Mouse (Mus musculus) midbrain, embryonic 16.5 days (tissue): ENCODE results near the gene Gjd2. TPM values are rescaled to one million over a fixed set of nuclear protein-coding genes. Genes with fewer than 3 reads are reported as not detected.

ENCODE experiments used
- ATAC-seq: fragments of 200-750 bp; cut with Nextera tagmentation; 2 replicates; pipeline ENCODE4 v1.8.0; 2017; ENCODE audit warnings: moderate TSS enrichment
- H3K27ac ChIP-seq: fragments of 300-500 bp; sonication (generic); 2 replicates; pipeline ENCODE4 v1.5.1; 2014; ENCODE audit warnings: mild to moderate bottlenecking, low read length, mixed read lengths
- H3K27me3 ChIP-seq: fragments of 300-500 bp; sonication (generic); 2 replicates; pipeline ENCODE4 v1.6.1; 2014; ENCODE audit warnings: low read depth, low read length, mixed read lengths; ENCODE audit not compliant: control insufficient read depth, insufficient read depth
- H3K36me3 ChIP-seq: fragments of 300-500 bp; sonication (generic); 2 replicates; pipeline ENCODE4 v1.6.1; 2014; ENCODE audit warnings: mild to moderate bottlenecking, low read length, moderate library complexity, mixed read lengths; ENCODE audit not compliant: control insufficient read depth, insufficient read depth
- H3K4me1 ChIP-seq: fragments of 300-500 bp; sonication (generic); 2 replicates; pipeline ENCODE4 v1.6.1; 2014; ENCODE audit warnings: mild to moderate bottlenecking, low read length, mixed read lengths; ENCODE audit not compliant: control insufficient read depth, insufficient read depth
- H3K4me2 ChIP-seq: fragments of 300-500 bp; sonication (generic); 2 replicates; pipeline ENCODE4 v1.6.1; 2014; ENCODE audit warnings: mild to moderate bottlenecking, low read length, mixed read lengths
- H3K4me3 ChIP-seq: fragments of 300-500 bp; sonication (generic); 2 replicates; pipeline ENCODE4 v1.5.1; 2014; ENCODE audit warnings: low read depth, mild to moderate bottlenecking, low read length, moderate library complexity, mixed read lengths
- H3K9ac ChIP-seq: fragments of 300-500 bp; sonication (generic); 2 replicates; pipeline ENCODE4 v1.6.1; 2014; ENCODE audit warnings: low read depth, low read length, mixed read lengths
- H3K9me3 ChIP-seq: fragments of 300-500 bp; sonication (generic); replicated peaks from 2 replicates; pipeline ENCODE4 v1.6.1; 2014; ENCODE audit warnings: mild to moderate bottlenecking, low read length, mixed read lengths; ENCODE audit not compliant: control insufficient read depth, poor library complexity, severe bottlenecking
- WGBS: fragments of 180-500 bp; shearing (Covaris S2); extraction: QIAGEN DNeasy Blood & Tissue Kit; methylation state at CpG from one replicate; pipeline ENCODE4 v1.1.7; 2014; 5-methylcytosine and 5-hydroxymethylcytosine counted together
- polyA plus RNA-seq: library from polyadenylated mRNA; unstranded; fragments of >200 nt; fragmentation: Nextera tagmentation; extraction: Ambion mirVana; gene quantifications from 2 replicates; pipeline ENCODE4 v1.2.1, GENCODE M21; 2015

Gjd2 gene
- polyA plus RNA-seq, 1 experiment from 2014 or later, result 11.9 TPM

- Histone ChIP-seq H3K9me3 (no peaks in the 10 kb centered on the region), H3K4me3 (no peak overlapping the region), H3K27ac (no peak overlapping the region), H3K4me1 (no peaks in the 10 kb centered on the region), H3K9ac (no peak overlapping the region), H3K36me3 (no peaks in the 10 kb centered on the region), H3K27me3 (no peaks in the 10 kb centered on the region), H3K4me2 (no peak overlapping the region)
- ATAC-seq, result no peak
- WGBS, result 92% methylated on average over 7 of the region's 7 CpGs
These were observed 37.9 kb upstream of the Gjd2 start for GRCm38 (mm10) chr2:114051111-114051870.

- H3K4me3 ChIP-seq, result no peak overlapping the region
These were observed 36.7 kb upstream of the Gjd2 start for GRCm38 (mm10) chr2:114050150-114050549.

GRCm38 (mm10) chr2:114049372-114049771 lies 36.0 kb upstream of the Gjd2 start:
- Histone ChIP-seq H3K27ac (no peak overlapping the region), H3K9ac (no peak overlapping the region), H3K4me3 (no peak overlapping the region), H3K4me1 (no peaks in the 10 kb centered on the region), H3K4me2 (no peak overlapping the region), H3K9me3 (no peaks in the 10 kb centered on the region), H3K36me3 (no peaks in the 10 kb centered on the region), H3K27me3 (no peaks in the 10 kb centered on the region)
- ATAC-seq, result no peak
- WGBS, result 96% methylated on average over 7 of the region's 7 CpGs

More at GRCm38 (mm10) chr2:114050150-114050549, 36.7 kb upstream of the Gjd2 start:
- H3K9ac ChIP-seq, result no peak overlapping the region
- H3K27ac ChIP-seq, result no peak overlapping the region
- H3K27me3 ChIP-seq, result no peaks in the 10 kb centered on the region
- H3K4me1 ChIP-seq, result no peaks in the 10 kb centered on the region
- WGBS, result 93% methylated on average over 7 of the region's 7 CpGs
- H3K36me3 ChIP-seq, result no peaks in the 10 kb centered on the region
- ATAC-seq, result no peak
- H3K9me3 ChIP-seq, result no peaks in the 10 kb centered on the region
- H3K4me2 ChIP-seq, result no peak overlapping the region

- Histone ChIP-seq H3K4me1 (no peaks in the 10 kb centered on the region), H3K9me3 (no peaks in the 10 kb centered on the region), H3K4me2 (no peak overlapping the region), H3K27ac (no peak overlapping the region), H3K27me3 (no peaks in the 10 kb centered on the region), H3K4me3 (no peak overlapping the region), H3K9ac (no peak overlapping the region), H3K36me3 (no peaks in the 10 kb centered on the region)
- ATAC-seq, result no peak
- WGBS, result 93% methylated on average over 5 of the region's 5 CpGs
These were observed 34.7 kb upstream of the Gjd2 start for GRCm38 (mm10) chr2:114047960-114048611.

- Histone ChIP-seq H3K4me2 (no peak overlapping the region), H3K4me3 (no peak overlapping the region), H3K9me3 (no peaks in the 10 kb centered on the region), H3K27me3 (no peaks in the 10 kb centered on the region), H3K9ac (no peak overlapping the region), H3K36me3 (no peaks in the 10 kb centered on the region), H3K4me1 (no peaks in the 10 kb centered on the region), H3K27ac (no peak overlapping the region)
- no peak for ATAC-seq
- 93% methylated on average over 5 of the region's 5 CpGs for WGBS
These were observed 32.8 kb upstream of the Gjd2 start for GRCm38 (mm10) chr2:114046151-114046664.

- Histone ChIP-seq H3K27ac (no peak overlapping the region), H3K27me3 (no peaks in the 10 kb centered on the region), H3K36me3 (no peaks in the 10 kb centered on the region), H3K9ac (no peak overlapping the region), H3K4me2 (no peak overlapping the region), H3K4me1 (no peaks in the 10 kb centered on the region), H3K9me3 (no peaks in the 10 kb centered on the region), H3K4me3 (no peak overlapping the region)
- ATAC-seq, result no peak
- 79% methylated on average over 2 of the region's 2 CpGs for WGBS
These were observed 24.5 kb upstream of the Gjd2 start for GRCm38 (mm10) chr2:114037926-114038325.

DNA sequence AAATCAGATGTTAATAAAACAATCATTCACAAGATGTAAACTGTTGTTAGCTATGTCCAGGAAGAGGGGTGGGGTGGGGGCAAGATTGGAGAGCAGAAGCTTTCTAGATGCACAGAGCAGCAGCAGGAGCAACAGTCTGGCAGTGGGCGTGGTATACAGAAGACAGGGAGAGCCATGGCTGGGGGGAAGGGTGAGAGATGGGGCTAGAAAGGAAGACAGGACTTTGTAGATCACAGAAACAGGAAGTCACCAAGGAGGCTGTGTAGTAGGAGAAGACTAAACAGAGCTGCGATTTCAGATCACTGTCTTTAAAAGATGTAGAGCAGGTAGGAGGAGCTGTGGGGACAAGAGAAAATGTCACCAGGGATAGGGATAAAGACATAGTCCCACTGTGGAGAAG lies 18.8 kb upstream of the Gjd2 start:
- Histone ChIP-seq H3K27me3 (no peaks in the 10 kb centered on the region), H3K4me1 (no peaks in the 10 kb centered on the region), H3K9me3 (no peaks in the 10 kb centered on the region), H3K4me3 (no peak overlapping the region), H3K4me2 (no peak overlapping the region), H3K9ac (no peak overlapping the region), H3K36me3 (no peaks in the 10 kb centered on the region), H3K27ac (no peak overlapping the region)
- WGBS, result 69% methylated on average over 2 of the region's 2 CpGs
- ATAC-seq, result no peak

DNA sequence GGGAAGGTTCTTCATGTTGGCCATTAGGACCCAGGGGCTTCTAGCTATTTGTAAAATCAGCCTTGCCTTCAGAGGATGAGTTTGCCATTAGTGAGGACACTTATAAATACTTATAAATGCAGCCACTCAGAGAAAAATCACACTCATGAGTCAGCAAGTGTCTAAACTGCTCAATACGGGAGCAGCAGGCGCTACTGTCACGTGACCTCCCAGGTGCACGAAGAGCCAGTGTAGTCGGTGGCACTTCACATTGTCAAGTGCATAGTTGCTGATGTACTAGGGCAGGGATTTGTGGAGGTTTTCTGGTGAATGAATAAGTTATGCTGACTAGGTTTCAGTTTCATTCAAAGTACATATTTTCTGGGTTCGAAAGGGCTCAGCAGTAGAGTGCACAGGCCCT lies 10.0 kb upstream of the Gjd2 start:
- H3K4me2 ChIP-seq, result no peak overlapping the region
- H3K4me3 ChIP-seq, result no peak overlapping the region
- no peak overlapping the region for H3K27ac ChIP-seq
- H3K9me3 ChIP-seq, result no peaks in the 10 kb centered on the region
- no peaks in the 10 kb centered on the region; the same call in none of the 2 replicates for H3K36me3 ChIP-seq
- no peak overlapping the region for H3K9ac ChIP-seq
- 94% methylated on average over 6 of the region's 6 CpGs for WGBS
- peaks cover 4% of the 10 kb centered on the region; the same call in 1 of the 2 replicates for H3K4me1 ChIP-seq
- ATAC-seq, result no peak
- H3K27me3 ChIP-seq, result no peaks in the 10 kb centered on the region

DNA sequence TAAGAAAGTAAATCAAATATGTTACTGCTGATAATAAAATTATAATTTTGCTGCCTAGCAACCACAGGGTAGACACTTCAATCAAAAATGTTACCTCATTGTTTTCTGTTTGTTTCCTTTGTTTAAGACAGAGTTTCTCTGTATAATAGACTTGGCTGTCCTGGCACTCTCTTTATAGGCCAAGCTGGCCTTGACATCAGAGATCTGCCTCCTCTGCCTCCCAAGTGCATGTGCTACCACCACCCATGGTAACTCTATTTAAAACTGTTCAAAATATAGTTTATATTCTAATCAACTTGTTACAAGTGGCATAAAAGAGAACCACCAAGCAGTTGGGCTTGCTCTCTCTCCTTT lies 6.8 kb upstream of the Gjd2 start:
- no peak overlapping the region for H3K27ac ChIP-seq
- H3K4me2 ChIP-seq, result no peak overlapping the region
- H3K9me3 ChIP-seq, result no peaks in the 10 kb centered on the region
- ATAC-seq, result no peak
- H3K4me1 ChIP-seq, result peaks cover 9% of the 10 kb centered on the region; the same call in 1 of the 2 replicates
- H3K4me3 ChIP-seq, result no peak overlapping the region
- H3K36me3 ChIP-seq, result no peaks in the 10 kb centered on the region; the same call in none of the 2 replicates
- H3K27me3 ChIP-seq, result no peaks in the 10 kb centered on the region
- no peak overlapping the region for H3K9ac ChIP-seq
